Mouse (Mus musculus): Measurements from ENCODE around the gene Wipi1.

DNA sequence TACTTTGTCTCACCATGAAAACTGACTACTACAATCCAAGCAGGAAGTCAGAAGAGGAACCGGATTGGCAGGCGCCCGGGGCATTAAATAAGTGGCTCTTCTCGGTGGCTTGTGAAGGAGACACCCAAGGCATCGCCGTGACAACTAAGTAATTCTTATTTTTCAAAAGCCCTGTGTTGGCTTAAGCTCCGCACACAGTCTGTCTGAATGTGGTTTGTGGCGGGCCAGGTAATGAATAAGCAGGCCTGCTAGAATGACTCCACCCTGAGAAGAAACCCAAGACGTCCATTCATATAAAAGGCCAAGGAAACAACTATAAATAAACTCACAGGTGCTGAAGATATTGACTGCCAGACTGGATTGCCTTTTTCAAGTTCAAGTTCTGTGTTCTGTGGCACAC, 3.5 kb upstream of the Wipi1 start:
- TF ChIP-seq ZC3H11A (IDR thresholded peaks at IDR 0.05; ENCODE audit: low read depth, low read length) (no peak), POLR2A (IDR thresholded peaks at IDR 0.05; ENCODE audit: control insufficient read depth in 1 of 2, insufficient read depth in 1 of 2, low read depth in 1 of 2, low read length in 2 of 2, poor library complexity in 1 of 2) (no peak)
